Mouse (Mus musculus): ENCODE measurements around the gene Amz1.

The Amz1 gene

GRCm38 (mm10) chr5:140800288-140800923 lies 76.5 kb downstream of the Amz1 start:
- DNase-seq (ENCODE audit: low read depth, low spot score) = no peak

DNA sequence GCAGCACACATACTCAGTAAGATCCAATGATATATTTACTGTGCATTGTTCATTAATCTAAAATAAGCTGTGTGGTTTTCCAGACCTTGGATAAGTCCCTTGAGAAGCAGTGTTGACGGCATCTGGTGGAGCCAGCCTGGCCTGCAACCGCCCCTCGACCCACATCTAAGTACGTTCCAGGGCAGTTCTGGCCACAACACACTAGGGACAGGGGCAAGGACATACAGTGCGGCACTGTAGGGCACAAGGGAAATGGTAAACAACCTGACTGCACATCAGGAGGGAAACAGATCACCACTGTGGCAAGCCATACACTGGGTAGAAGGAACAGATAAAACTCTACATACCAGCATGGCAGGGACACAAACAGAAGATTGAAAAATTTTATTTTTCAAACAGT lies 77.9 kb downstream of the Amz1 start:
- no peak for DNase-seq (ENCODE audit: low read depth, low spot score)

DNA sequence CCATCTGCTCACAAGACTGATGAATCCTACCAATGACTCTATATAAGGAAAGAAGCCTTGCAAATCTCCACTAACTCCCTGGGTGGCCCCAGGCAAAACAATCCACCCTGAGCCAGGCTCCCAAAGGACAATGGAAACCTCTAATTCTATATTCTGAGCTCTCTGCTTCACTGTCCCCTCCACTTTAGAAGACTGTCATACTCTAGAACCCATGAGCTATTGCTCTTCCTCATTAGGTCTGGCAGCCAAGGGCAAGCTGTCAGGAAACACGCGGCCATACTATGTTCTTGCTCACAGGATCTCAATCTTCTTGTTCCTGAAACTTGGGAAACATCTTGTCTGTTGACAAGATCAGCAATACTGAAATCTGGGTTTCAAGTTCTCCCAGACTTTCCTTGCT lies 82.3 kb downstream of the Amz1 start:
- DNase-seq (ENCODE audit: low read depth, low spot score) = no peak

GRCm38 (mm10) chr5:140806939-140807338 lies 83.0 kb downstream of the Amz1 start:
- no peak for DNase-seq (ENCODE audit: low read depth, low spot score)

Data from CD4-positive, CD25-positive, alpha-beta regulatory T cell, adult 2 months (primary cell).